Mouse (Mus musculus): ENCODE data around the gene Tmprss6.

The Tmprss6 gene

DNA sequence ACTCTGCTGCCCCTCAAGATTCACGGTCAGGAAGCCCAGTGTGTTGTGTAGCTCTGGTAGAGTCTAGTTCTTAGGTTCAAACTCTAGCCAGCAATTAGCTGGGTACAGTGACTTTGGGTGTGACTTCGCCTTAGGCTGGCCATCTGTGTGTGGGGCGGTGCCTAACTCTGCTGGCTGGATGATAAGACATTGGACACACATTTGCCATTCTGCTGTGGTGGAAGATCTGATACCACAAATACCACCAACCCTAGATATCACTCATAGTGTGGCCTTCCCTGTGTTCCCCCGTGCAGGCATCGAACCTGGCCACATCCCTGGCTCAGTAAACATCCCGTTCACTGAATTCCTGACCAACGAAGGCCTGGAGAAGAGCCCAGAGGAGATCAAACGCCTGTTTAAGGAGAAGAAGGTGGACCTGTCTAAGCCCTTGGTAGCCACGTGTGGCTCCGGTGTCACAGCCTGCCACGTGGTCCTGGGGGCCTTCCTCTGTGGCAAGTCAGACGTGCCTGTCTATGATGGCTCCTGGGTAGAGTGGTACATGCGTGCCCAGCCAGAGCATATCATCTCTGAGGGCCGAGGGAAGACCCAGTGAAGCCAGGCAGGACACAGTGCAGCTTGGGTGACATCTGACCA is 55.2 kb downstream of the Tmprss6 start:
- no peak for DNase-seq

DNA sequence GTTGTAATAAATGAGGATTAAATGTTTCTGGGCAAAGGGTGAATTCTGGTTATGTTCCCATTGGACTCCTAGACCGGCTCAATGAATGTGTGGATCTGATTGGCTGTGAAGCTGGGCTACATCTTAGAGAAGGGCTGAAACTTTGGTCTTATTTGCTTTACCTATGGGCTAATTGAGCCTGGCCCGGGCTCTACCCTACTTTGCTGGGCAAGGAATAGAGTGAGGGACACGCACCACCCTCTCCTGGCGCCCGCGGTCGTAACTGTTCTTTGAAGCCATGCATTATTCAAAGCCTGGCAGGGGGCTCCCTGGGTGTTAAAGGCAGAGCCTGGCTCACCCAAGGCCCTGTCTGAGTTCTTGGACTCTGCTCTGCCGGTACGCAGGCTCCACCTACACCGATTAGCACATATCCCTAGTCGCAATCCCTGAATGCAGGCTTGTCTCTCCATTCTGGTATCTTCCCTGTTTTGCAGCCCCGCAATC is 58.8 kb downstream of the Tmprss6 start:
- DNase-seq = no peak

DNA sequence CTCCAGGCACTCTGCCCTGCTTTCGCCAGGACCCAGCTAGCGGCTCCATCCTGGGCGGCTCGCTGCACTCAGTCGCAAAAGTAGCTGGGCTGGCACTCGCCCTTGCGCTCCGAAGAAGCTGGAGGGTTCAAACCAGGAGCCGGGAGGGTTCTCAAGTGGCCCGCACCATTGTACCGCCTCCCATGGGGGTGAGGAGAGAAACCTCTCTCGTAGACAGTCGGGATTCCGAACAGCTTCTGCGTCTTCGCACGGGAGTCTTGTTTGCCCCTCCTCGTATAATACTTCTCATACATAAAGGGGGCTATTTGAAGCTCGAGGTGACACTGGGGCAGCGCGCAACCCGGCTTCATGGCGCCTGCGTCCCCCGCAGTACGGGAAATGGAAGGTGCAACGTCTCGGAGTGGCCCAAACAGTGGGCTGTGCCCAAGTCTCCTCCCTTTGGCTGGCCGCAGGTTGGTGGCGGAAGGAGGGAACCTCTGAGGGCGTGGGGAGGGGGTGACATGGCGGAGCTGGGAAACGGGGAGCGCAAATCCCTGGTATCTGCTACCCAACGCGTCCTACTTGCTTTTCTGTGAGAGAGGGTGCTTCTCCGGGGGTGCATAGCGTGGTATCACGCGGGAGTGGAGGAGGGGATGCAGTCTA is 62.0 kb downstream of the Tmprss6 start, which contains the start of gene Mpst:
Gene Mpst (plus strand): TSS at position 124 of the 642 bp plus-strand sequence.
- DNase-seq = peak; percentile 92

DNA sequence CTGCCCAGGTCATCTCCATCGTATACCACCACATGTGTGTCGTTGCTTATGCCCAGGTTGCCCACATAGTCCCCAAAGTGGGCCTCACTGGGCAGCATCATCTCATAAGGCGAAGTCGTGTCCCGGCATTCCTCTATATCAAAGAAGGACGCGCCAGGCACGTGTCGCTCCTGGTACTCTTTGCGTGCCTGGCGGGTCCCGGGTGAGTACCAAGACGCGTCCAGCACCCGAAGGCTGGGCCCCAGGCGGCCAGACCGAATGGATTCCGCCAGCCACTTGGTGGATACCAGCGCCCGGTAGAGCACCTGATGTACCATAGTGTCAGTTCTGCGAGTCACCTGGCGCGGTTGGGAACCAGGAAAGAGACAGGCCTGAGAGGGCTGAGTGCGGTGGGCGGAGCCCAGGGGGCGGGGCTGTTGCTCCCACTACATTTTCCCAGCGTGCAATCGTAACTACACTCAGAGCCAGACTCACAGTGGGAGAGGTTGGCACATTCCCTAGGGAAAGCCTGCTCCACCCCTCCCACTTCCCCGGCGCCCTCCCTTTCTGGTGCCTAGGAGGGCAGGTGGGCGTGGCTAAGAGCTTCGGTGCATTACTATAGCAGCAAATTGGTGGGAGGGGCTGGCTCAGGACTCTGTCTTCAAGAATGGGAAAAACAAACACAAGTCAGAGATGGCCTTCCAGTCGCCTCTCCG is 62.8 kb downstream of the Tmprss6 start, which contains the start of gene Tst:
Gene Tst (minus strand): TSS at position 391 of the 695 bp plus-strand sequence.
- DNase-seq = peak; percentile 90

DNA sequence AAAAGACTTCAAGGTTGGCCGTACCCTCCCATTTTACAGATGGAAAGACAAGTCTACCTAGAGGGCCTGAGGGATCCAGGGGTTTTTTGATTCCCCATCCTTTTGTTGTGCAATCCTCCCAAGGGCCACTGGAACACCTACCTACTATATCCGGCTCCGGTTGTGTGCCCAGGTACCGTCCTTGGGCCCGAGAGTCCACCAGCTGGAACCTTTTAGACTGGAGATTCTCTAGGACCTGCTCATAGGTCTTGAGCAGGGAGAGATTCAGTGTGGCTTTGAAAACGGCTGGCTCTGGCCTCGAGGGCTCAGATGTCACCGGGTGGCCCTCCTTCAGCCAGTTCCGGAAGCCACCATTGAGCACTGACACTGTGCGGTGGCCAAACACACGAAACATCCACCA is 63.3 kb downstream of the Tmprss6 start:
- no peak for DNase-seq

DNA sequence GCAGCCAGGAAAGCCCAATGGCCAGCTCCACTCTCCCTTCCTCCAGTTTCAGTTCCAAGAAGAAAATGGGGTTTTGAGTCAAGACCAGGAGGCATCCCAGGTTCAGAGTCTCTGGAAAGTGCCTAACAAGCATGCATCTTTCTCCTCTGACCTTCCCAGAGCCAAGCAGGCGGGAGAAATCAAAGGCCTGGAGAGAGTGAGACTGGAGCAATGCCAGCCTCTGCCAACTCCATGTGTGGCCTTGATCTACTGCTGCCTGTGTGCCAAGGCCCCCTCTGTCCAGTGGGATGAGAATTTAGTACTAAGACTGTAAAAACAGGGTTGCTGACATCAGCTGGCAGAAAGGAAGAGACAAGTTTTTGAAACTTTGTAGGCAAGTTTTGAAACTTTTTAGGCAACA is 64.5 kb downstream of the Tmprss6 start:
- DNase-seq = no peak

DNA sequence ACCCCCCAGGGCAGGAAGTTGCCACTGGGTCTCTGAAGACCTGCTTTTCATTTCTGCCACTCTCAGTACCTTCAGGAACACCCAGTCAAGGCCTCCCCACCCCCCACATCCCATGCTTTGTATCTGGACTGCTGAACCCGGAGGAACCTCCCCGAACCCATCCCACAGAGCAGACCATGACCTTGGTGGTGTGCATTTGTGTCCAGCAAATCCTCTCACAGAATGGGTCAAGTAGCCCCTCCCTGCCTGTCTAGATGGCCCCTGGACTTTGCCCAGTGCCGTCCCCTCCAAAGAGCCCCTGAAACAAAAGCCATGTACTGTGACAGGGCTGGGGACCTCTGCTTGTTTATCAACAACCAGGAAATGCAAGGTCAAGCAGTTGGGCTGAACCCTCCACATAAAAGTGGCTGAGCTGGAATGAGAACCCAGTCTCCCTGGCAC is 65.1 kb downstream of the Tmprss6 start:
- no peak for DNase-seq

DNA sequence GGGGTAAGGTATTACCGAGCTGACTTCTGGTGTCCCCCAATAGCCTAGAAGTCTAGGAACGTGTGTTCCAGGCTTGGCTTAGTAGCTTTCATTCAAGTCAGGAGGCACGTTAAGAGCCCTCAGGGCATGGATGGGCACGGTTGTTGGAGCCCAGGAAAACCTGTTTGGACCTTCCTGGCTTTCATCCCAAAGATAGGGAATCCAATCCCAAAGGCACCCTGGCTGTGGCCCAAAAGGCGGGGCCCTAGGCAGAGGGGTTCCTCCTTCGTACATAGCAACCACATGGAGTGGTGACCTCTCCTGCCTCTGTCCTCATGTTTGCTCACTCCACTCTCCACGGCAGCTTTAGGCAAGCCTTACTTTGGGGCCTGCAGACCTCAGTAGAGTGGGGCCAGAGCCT is 66.0 kb downstream of the Tmprss6 start:
- no peak for DNase-seq

DNA sequence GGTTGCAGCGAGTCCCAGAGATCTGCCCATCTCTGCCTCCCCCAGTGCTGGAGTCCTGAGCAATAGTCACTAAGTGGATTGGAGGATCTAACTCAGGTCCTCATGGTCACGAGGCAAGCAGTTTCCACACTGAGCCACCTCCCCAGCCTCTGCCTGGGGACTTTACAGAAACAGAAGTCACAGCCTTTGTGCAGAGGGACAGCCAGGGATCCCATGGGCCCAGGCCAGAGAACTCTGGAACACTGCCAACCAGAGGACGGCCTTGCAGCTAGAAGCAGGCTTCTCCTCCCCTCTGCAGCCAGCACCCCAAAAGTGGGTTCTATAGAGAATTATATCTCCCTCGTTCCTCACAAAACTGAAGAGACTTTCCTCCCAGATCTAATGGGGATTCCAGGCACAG is 66.5 kb downstream of the Tmprss6 start:
- no peak for DNase-seq

DNA sequence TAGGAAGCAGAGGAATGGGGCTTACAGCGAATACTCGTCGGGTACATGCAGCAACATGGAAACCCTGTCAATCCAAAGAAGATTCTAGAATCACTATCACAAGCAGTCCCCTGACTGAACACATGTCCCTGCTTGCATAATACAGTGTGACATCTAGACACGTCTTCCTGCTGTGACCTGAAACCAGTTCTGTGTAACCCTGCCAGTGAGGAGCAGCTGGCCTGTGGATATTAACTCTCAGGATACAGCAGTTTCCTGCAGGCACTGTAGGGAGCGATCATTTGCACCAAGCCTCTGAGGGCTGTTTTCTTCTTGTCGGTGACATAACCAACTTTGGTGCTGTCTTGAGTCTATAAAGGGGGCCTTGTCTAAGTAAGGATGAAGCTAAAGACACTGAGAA is 67.1 kb downstream of the Tmprss6 start:
- no peak for DNase-seq

DNA sequence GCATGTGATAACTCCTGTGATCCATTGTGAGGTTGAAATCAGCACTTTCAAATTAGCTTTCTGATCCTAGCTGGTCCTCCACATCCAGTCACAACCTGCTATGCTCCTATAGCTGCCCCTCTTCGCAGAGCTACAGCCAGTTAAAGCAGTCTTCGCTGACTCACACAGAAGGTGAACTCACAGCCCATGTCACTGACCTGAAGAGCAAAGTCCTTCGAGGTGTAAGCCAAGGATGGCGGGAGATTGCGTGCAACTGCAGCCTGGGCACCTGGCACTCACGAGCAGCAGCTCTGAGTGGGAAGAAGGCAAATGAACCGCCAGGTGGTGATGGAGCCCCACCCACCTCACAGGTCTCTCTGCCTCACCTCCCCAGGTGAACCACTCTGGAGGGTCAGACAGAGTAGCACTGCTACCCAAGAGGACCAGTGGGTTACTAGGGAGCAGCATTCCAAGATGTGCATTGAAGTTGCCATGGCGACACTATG is 72.9 kb downstream of the Tmprss6 start, which contains the start of gene Tex33:
Gene Tex33 (minus strand): TSS at position 435 of the 485 bp plus-strand sequence.
- no peak for DNase-seq

DNA sequence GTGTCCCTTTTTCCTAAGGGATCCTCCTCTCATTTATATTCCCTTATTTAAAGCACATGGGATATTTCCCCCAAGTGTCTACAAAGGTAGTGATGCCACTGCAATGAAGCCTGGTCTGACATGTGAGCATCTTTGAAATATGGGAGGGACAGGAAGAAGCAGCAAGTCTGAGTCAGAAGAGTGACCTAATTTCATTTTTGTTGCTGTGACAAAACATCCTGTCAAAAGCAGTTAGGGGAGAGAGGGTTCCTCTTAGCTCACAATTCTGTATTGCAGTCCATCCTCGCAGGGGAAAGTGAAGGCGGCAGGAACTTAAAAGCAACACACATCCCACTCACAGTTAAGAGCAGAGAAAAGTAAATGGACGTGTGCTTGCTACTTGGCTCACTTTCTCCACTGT is 77.6 kb downstream of the Tmprss6 start:
- DNase-seq = no peak
